Mouse (Mus musculus) heart, adult 10 weeks (tissue): ENCODE data around the gene Evx2. TPM values are rescaled to one million over a fixed set of nuclear protein-coding genes. Genes with fewer than 3 reads are reported as not detected.

Source experiments
- polyA plus RNA-seq: library from polyadenylated mRNA; stranded (reverse); fragments of 350-450 nt; fragmentation: Illumina TruSeq; extraction: RNeasy Lipid Tissue Mini Kit (QIAGEN cat#74804); gene quantifications from one replicate; pipeline ENCODE4 v1.2.3, GENCODE M21; 2014; ENCODE audit warnings: low read depth, low replicate concordance

Evx2 gene
- polyA plus RNA-seq = not detected

DNA sequence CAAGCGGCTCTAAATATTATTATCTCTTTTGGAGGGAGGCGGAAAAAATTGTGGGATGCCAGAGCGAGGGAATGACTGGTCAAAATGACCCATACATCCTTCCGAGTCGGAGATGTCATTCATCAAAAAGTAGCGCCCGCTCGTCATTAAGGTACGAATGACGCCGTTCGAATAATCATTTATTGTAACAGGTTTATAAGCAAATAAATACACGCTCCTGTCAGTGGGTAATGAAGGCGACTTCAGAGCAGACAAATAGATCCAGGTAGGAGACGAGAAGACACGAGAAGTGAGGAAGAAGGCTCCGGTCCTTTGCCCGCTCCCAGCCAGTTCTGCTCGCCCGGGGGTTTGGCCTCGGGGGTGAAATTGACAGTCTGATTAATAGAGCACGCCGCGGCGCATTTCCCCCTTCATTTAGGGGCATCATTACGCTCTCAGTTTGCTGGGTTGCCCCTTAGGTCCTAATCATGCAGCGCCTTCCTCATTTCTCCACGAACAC is at the start of gene Evx2:
Gene Evx2, minus strand, starts transcription at position 51 of the 499 bp plus-strand sequence.

DNA sequence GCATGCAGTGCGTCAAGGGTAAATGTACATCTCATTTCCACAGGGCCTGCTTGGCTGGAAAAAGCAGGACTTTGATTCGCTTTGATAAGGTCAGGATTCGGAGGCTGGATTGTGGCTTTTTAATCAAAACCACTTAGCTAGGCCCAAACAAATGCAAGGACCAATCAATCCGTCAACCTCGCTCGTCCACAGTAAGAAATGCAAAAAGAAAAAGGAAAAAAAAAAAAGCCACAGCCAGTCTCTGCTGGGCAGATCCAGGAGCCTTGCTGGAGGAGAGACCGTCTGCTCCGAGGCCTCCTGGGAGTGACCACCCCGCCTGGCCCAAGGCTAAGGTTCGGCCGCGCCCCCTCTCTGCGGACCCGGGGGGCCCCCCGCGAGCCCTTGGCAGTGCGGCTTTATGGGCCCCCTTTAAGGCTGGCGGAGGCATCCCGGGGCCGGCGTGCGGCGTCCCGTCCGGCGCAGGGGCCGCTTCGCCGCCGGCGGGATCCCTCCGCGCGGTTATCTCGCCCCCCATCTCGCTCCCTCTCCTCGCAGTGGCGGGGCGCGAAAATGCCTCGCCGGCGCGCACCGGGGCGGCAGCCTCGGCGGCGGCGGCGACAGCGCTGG is 45.1 kb upstream of the Evx2 start, which contains the start of gene Hoxd8:
Gene Hoxd8, plus strand, starts transcription at position 223 of the 606 bp plus-strand sequence.

DNA sequence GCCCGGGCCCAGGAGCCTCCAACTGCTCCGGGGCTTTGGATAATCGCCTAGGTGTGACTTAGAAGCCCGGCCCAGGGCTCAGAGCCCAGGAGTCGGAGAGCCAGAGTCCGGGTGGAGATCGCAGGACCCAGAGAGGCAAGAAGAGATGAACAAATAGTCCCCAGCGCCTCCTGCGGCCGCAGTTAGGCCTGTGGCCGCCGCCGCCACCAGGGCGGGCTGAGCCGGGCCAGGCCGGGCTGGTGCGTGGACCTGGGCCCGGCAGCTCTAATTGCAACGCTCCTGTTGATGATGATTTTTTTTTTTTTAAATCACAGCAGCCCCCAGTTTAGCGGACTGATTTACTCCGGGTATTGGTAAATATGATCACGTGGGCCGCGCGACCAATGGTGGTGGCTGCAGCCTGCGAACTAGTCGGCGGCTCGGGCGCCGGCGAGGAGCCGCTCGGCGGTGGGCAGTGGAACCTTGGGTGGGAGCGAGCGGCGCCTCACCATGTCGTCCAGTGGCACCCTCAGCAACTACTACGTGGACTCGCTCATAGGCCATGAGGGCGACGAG is 38.3 kb upstream of the Evx2 start, which contains the start of gene Hoxd9:
Gene Hoxd9, plus strand, starts transcription at position 161 of the 555 bp plus-strand sequence.

GRCm38 (mm10) chr2:74691022-74691951 is 31.9 kb upstream of the Evx2 start, which contains the start of gene Hoxd10:
Gene Hoxd10 (plus strand): TSS chr2:74691924.

DNA sequence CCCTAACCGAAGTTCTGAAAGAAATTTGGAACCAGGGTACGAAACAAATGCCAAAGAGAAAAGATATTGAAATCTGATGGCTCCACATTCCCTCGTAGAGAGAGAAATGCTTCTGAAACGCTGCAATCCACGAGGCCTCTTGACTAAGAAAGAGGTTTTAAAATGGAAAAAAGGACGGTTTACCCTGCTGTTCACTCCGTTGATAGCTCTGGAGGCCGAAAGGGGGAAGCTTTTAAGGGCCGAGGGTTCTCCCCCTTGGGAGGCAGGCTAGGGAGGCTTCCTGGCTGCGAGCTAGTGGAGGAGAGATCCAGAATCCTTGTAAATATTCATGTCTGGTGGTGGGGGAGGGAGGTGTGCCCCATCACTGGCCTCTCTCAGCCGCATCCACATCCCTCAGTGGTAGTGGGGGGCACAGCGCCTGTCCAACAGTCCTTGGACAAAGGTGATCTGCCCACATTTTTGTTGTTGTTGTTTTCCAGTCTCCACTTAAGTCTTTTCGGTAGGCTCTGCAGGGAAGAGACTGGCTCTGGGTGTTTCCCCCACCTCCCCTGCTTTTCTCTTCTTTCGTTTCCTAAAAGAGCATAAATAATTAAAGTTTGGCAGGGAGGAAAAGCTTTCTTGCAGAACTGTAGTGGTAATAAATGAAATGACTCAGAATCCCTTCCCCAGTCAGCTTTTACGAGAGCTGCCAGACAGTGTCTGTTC is 19.7 kb upstream of the Evx2 start, which contains the start of gene Hoxd11:
Gene Hoxd11, plus strand, starts transcription at position 667 of the 705 bp plus-strand sequence.

DNA sequence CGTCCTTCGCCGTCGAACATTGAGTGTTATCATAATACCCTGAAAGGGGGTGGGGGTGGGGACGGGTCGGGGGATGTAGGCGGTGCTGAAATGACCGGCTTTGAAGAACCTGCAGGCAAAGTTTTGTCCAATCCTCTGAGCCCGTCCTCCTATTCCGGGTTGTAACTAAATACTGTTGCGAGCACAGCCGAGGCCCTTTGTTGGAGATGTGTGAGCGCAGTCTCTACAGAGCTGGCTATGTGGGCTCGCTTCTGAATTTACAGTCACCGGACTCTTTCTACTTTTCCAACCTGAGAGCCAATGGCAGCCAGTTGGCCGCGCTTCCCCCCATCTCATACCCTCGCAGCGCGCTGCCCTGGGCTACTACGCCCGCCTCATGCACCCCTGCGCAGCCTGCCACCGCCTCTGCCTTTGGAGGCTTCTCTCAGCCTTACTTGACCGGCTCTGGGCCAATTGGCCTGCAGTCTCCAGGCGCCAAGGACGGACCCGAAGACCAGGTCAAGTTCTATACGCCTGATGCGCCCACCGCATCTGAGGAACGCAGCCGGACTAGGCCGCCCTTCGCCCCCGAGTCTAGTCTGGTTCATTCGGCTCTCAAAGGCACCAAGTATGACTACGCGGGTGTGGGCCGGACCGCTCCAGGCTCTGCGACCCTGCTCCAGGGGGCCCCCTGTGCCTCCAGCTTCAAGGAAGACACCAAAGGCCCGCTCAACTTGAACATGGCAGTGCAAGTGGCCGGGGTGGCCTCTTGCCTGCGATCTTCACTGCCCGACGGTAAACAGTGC is 15.7 kb upstream of the Evx2 start, which contains the start of gene Hoxd12:
Gene Hoxd12, plus strand, starts transcription at position 133 of the 785 bp plus-strand sequence.

GRCm38 (mm10) chr2:74667842-74668357 is 8.5 kb upstream of the Evx2 start, which contains the start of gene Hoxd13:
Gene Hoxd13 (plus strand): TSS chr2:74668310.

Other genes starting within 250 kb of the Evx2 start
- 12.2 TPM for gene Lnpk, start 80.1 kb downstream of the Evx2 start, polyA plus RNA-seq
- not detected for gene Hoxd13, start 8.8 kb upstream of the Evx2 start, polyA plus RNA-seq
- not detected for gene Hoxd12, start 15.5 kb upstream of the Evx2 start, polyA plus RNA-seq
- gene Hoxd11, start 20.0 kb upstream of the Evx2 start, polyA plus RNA-seq = not detected
- not detected for gene Hoxd10, start 32.4 kb upstream of the Evx2 start, polyA plus RNA-seq
- 0.21 TPM for gene Hoxd9, start 38.2 kb upstream of the Evx2 start, polyA plus RNA-seq
- gene Hoxd8, start 45.1 kb upstream of the Evx2 start, polyA plus RNA-seq = 0.21 TPM
- gene Hoxd3, start 52.4 kb upstream of the Evx2 start, polyA plus RNA-seq = not detected
- 0.31 TPM for gene Hoxd4, start 52.4 kb upstream of the Evx2 start, polyA plus RNA-seq
- gene Gm28230, start 67.2 kb upstream of the Evx2 start, polyA plus RNA-seq = not detected
- not detected for gene Hoxd1, start 103.4 kb upstream of the Evx2 start, polyA plus RNA-seq
- 127 TPM for gene Mtx2, start 166.2 kb upstream of the Evx2 start, polyA plus RNA-seq